Mouse (Mus musculus): ENCODE measurements at regions not wholly inside any gene's neighbourhood (a gene's known extent, or its start where the extent isn't known, plus 50 kb on each side); places are given as distances from the start of the nearest gene placed in this dataset.
"Not testable (repeated sequence)": the region's sequence is repeated elsewhere in the genome, so short reads cannot be mapped to it uniquely, and the experiment has no call there.

- no peaks in the 10 kb centered on the region for H3K9me3 ChIP-seq (replicated peaks)
- no peak for ATAC-seq (ENCODE audit: low FRiP score)
- H3K27ac ChIP-seq = no peak overlapping the region
- H3K27me3 ChIP-seq = no peaks in the 10 kb centered on the region
- no peak overlapping the region for H3K4me2 ChIP-seq (replicated peaks)
- H3K36me3 ChIP-seq = no peaks in the 10 kb centered on the region
- H3K4me1 ChIP-seq = no peaks in the 10 kb centered on the region
- 76% methylated on average over 9 of the region's 9 CpGs for WGBS
- H3K4me3 ChIP-seq = no peak overlapping the region
- no peak overlapping the region for H3K9ac ChIP-seq
These were observed 243.3 kb upstream of the Srek1ip1 start for GRCm38 (mm10) chr13:104549016-104549415.

GRCm38 (mm10) chr13:104553329-104553728, 239.0 kb upstream of the Srek1ip1 start:
- 92% methylated on average over 3 of the region's 3 CpGs for WGBS
- no peak for ATAC-seq (ENCODE audit: low FRiP score)
- H3K9ac ChIP-seq = no peak overlapping the region
- H3K27ac ChIP-seq = no peak overlapping the region
- H3K36me3 ChIP-seq = no peaks in the 10 kb centered on the region
- no peak overlapping the region for H3K4me2 ChIP-seq (replicated peaks)
- H3K4me3 ChIP-seq = no peak overlapping the region
- no peaks in the 10 kb centered on the region for H3K4me1 ChIP-seq
- H3K27me3 ChIP-seq = no peaks in the 10 kb centered on the region
- no peaks in the 10 kb centered on the region for H3K9me3 ChIP-seq (replicated peaks)

- H3K4me2 ChIP-seq (replicated peaks); H3K4me1 ChIP-seq; H3K4me3 ChIP-seq; H3K9me3 ChIP-seq (replicated peaks); H3K27me3 ChIP-seq; H3K36me3 ChIP-seq; ATAC-seq (ENCODE audit: low FRiP score); H3K9ac ChIP-seq; H3K27ac ChIP-seq: not testable (repeated sequence)
- WGBS = 25% methylated on average over 7 of the region's 7 CpGs
These were observed 235.7 kb upstream of the Srek1ip1 start for GRCm38 (mm10) chr13:104556609-104557008.

- Histone ChIP-seq H3K36me3 (no peaks in the 10 kb centered on the region), H3K9me3 (replicated peaks) (no peaks in the 10 kb centered on the region), H3K27ac (no peak overlapping the region), H3K27me3 (no peaks in the 10 kb centered on the region), H3K9ac (no peak overlapping the region), H3K4me2 (replicated peaks) (no peak overlapping the region), H3K4me1 (no peaks in the 10 kb centered on the region), H3K4me3 (no peak overlapping the region)
- 80% methylated on average over 5 of the region's 5 CpGs for WGBS
- ATAC-seq (ENCODE audit: low FRiP score) = no peak
These were observed 232.4 kb upstream of the Srek1ip1 start for GRCm38 (mm10) chr13:104559876-104560275.

GRCm38 (mm10) chr13:104560500-104561114, 231.7 kb upstream of the Srek1ip1 start:
- no peak for ATAC-seq (ENCODE audit: low FRiP score)
- Histone ChIP-seq H3K9ac (no peak overlapping the region), H3K27ac (no peak overlapping the region), H3K4me2 (replicated peaks) (no peak overlapping the region), H3K9me3 (replicated peaks) (no peaks in the 10 kb centered on the region), H3K4me1 (no peaks in the 10 kb centered on the region), H3K4me3 (no peak overlapping the region), H3K36me3 (no peaks in the 10 kb centered on the region), H3K27me3 (no peaks in the 10 kb centered on the region)
- 71% methylated on average over 15 of the region's 15 CpGs for WGBS

- WGBS = 47% methylated on average over 3 of the region's 3 CpGs
- ATAC-seq (ENCODE audit: low FRiP score) = no peak
- no peaks in the 10 kb centered on the region for H3K4me1 ChIP-seq
- no peak overlapping the region for H3K27ac ChIP-seq
- H3K36me3 ChIP-seq = no peaks in the 10 kb centered on the region
- H3K27me3 ChIP-seq = no peaks in the 10 kb centered on the region
- H3K9me3 ChIP-seq (replicated peaks) = no peaks in the 10 kb centered on the region
- H3K4me3 ChIP-seq = no peak overlapping the region
- H3K9ac ChIP-seq = no peak overlapping the region
- H3K4me2 ChIP-seq (replicated peaks) = no peak overlapping the region
These were observed 229.7 kb upstream of the Srek1ip1 start for GRCm38 (mm10) chr13:104562536-104562935.

GRCm38 (mm10) chr13:104563019-104563418, 229.3 kb upstream of the Srek1ip1 start:
- 49% methylated on average over 2 of the region's 2 CpGs for WGBS
- no peak for ATAC-seq (ENCODE audit: low FRiP score)

GRCm38 (mm10) chr13:104563889-104564288, 228.4 kb upstream of the Srek1ip1 start:
- no peaks in the 10 kb centered on the region for H3K9me3 ChIP-seq (replicated peaks)
- H3K4me3 ChIP-seq = no peak overlapping the region
- 28% methylated on average over 7 of the region's 7 CpGs for WGBS
- H3K4me2 ChIP-seq (replicated peaks) = no peak overlapping the region
- H3K9ac ChIP-seq = no peak overlapping the region
- H3K27ac ChIP-seq = no peak overlapping the region
- no peaks in the 10 kb centered on the region for H3K4me1 ChIP-seq
- H3K36me3 ChIP-seq = no peaks in the 10 kb centered on the region
- ATAC-seq (ENCODE audit: low FRiP score) = no peak
- no peaks in the 10 kb centered on the region for H3K27me3 ChIP-seq

More at GRCm38 (mm10) chr13:104563019-104563418, 229.3 kb upstream of the Srek1ip1 start:
- no peaks in the 10 kb centered on the region for H3K9me3 ChIP-seq (replicated peaks)
- no peaks in the 10 kb centered on the region for H3K36me3 ChIP-seq
- no peak overlapping the region for H3K27ac ChIP-seq
- no peak overlapping the region for H3K9ac ChIP-seq
- no peak overlapping the region for H3K4me2 ChIP-seq (replicated peaks)
- no peaks in the 10 kb centered on the region for H3K4me1 ChIP-seq
- no peak overlapping the region for H3K4me3 ChIP-seq
- no peaks in the 10 kb centered on the region for H3K27me3 ChIP-seq

GRCm38 (mm10) chr13:104569765-104570164, 222.5 kb upstream of the Srek1ip1 start:
- ATAC-seq (ENCODE audit: low FRiP score) = no peak

GRCm38 (mm10) chr13:104572236-104572635, 220.0 kb upstream of the Srek1ip1 start:
- Histone ChIP-seq H3K36me3 (no peaks in the 10 kb centered on the region), H3K27me3 (no peaks in the 10 kb centered on the region), H3K4me2 (replicated peaks) (no peak overlapping the region), H3K4me3 (no peak overlapping the region), H3K4me1 (no peaks in the 10 kb centered on the region; the same call in 1 of the 2 replicates), H3K9me3 (replicated peaks) (no peaks in the 10 kb centered on the region), H3K9ac (no peak overlapping the region), H3K27ac (no peak overlapping the region)
- WGBS = 63% methylated on average over 10 of the region's 10 CpGs
- ATAC-seq (ENCODE audit: low FRiP score) = no peak

More at GRCm38 (mm10) chr13:104569765-104570164, 222.5 kb upstream of the Srek1ip1 start:
- no peak overlapping the region for H3K9ac ChIP-seq
- H3K9me3 ChIP-seq (replicated peaks) = no peaks in the 10 kb centered on the region
- no peak overlapping the region for H3K4me3 ChIP-seq
- no peak overlapping the region for H3K4me2 ChIP-seq (replicated peaks)
- no peaks in the 10 kb centered on the region for H3K4me1 ChIP-seq
- no peaks in the 10 kb centered on the region for H3K36me3 ChIP-seq
- H3K27me3 ChIP-seq = no peaks in the 10 kb centered on the region
- 50% methylated on average over 6 of the region's 6 CpGs for WGBS
- no peak overlapping the region for H3K27ac ChIP-seq

GRCm38 (mm10) chr13:104574396-104574795, 217.9 kb upstream of the Srek1ip1 start:
- 95% methylated on average over 5 of the region's 5 CpGs for WGBS
- no peak for ATAC-seq (ENCODE audit: low FRiP score)
- H3K4me3 ChIP-seq = no peak overlapping the region
- H3K4me1 ChIP-seq = no peaks in the 10 kb centered on the region; the same call in 1 of the 2 replicates
- H3K27ac ChIP-seq = no peak overlapping the region
- H3K4me2 ChIP-seq (replicated peaks) = no peak overlapping the region
- no peaks in the 10 kb centered on the region for H3K27me3 ChIP-seq
- H3K9ac ChIP-seq = no peak overlapping the region
- H3K9me3 ChIP-seq (replicated peaks) = no peaks in the 10 kb centered on the region
- H3K36me3 ChIP-seq = no peaks in the 10 kb centered on the region

GRCm38 (mm10) chr13:104576188-104576789, 216.0 kb upstream of the Srek1ip1 start:
- peak; percentile 62 for ATAC-seq (ENCODE audit: low FRiP score)
- Histone ChIP-seq H3K36me3 (no peaks in the 10 kb centered on the region), H3K4me1 (no peaks in the 10 kb centered on the region; the same call in 1 of the 2 replicates), H3K9ac (no peak overlapping the region), H3K4me3 (no peak overlapping the region), H3K27me3 (no peaks in the 10 kb centered on the region), H3K4me2 (replicated peaks) (no peak overlapping the region), H3K9me3 (replicated peaks) (no peaks in the 10 kb centered on the region), H3K27ac (no peak overlapping the region)
- 59% methylated on average over 10 of the region's 10 CpGs for WGBS

- no peak overlapping the region for H3K9ac ChIP-seq
- no peak overlapping the region for H3K4me3 ChIP-seq
- no peak overlapping the region for H3K27ac ChIP-seq
- no peaks in the 10 kb centered on the region; the same call in 1 of the 2 replicates for H3K4me1 ChIP-seq
- no peaks in the 10 kb centered on the region for H3K36me3 ChIP-seq
- H3K4me2 ChIP-seq (replicated peaks) = no peak overlapping the region
- no peaks in the 10 kb centered on the region for H3K9me3 ChIP-seq (replicated peaks)
- ATAC-seq (ENCODE audit: low FRiP score) = no peak
- WGBS = 51% methylated on average over 11 of the region's 11 CpGs
- no peaks in the 10 kb centered on the region for H3K27me3 ChIP-seq
These were observed 214.4 kb upstream of the Srek1ip1 start for GRCm38 (mm10) chr13:104577856-104578255.

Measured in hindbrain, embryonic 12.5 days (tissue).